Mouse (Mus musculus): Measurements from ENCODE around the gene Cdcp2. TPM values are rescaled to one million over a fixed set of nuclear protein-coding genes. Genes with fewer than 3 reads are reported as not detected.
A peak's percentile ranks its signal among the peaks of the same experiment; 100 is the strongest.
"Not testable (repeated sequence)": the region's sequence is repeated elsewhere in the genome, so short reads cannot be mapped to it uniquely, and the experiment has no call there.

Gene Cdcp2
- polyA plus RNA-seq, 1 experiment from 2014 or later = not detected

GRCm38 (mm10) chr4:107098791-107099525, 2.3 kb downstream of the Cdcp2 start:
- no peaks in the 10 kb centered on the region for H3K9me3 ChIP-seq (ENCODE audit: control insufficient read depth, low read length)
- H3K27me3 ChIP-seq (ENCODE audit: control insufficient read depth, insufficient read depth, low read length) = no peaks in the 10 kb centered on the region
- no peak for ATAC-seq (ENCODE audit: low read depth)
- H3K9ac ChIP-seq (replicated peaks; ENCODE audit: low read depth, low read length) = no peak overlapping the region
- H3K4me3 ChIP-seq (ENCODE audit: low read depth, low read length) = no peak overlapping the region
- H3K27ac ChIP-seq (ENCODE audit: low read depth, low read length) = no peak overlapping the region
- no peak overlapping the region for H3K4me2 ChIP-seq (ENCODE audit: low read depth, low read length)
- H3K36me3 ChIP-seq (ENCODE audit: control insufficient read depth, insufficient read depth, low read length) = no peaks in the 10 kb centered on the region
- 66% methylated on average over 17 of the region's 17 CpGs for WGBS
- peaks cover 10% of the 10 kb centered on the region; the same call in 1 of the 2 replicates for H3K4me1 ChIP-seq (ENCODE audit: control insufficient read depth, insufficient read depth, low read length)

- Histone ChIP-seq H3K36me3 (ENCODE audit: control insufficient read depth, insufficient read depth, low read length) (no peaks in the 10 kb centered on the region), H3K9ac (replicated peaks; ENCODE audit: low read depth, low read length) (no peak overlapping the region), H3K4me2 (ENCODE audit: low read depth, low read length) (no peak overlapping the region), H3K4me3 (ENCODE audit: low read depth, low read length) (no peak overlapping the region), H3K9me3 (ENCODE audit: control insufficient read depth, low read length) (no peaks in the 10 kb centered on the region), H3K4me1 (ENCODE audit: control insufficient read depth, insufficient read depth, low read length) (no peaks in the 10 kb centered on the region), H3K27me3 (ENCODE audit: control insufficient read depth, insufficient read depth, low read length) (no peaks in the 10 kb centered on the region), H3K27ac (ENCODE audit: low read depth, low read length) (no peak overlapping the region)
- WGBS = 79% methylated on average over 8 of the region's 8 CpGs
- no peak for ATAC-seq (ENCODE audit: low read depth)
Measured at GRCm38 (mm10) chr4:107102220-107102619, 5.5 kb downstream of the Cdcp2 start.

DNA sequence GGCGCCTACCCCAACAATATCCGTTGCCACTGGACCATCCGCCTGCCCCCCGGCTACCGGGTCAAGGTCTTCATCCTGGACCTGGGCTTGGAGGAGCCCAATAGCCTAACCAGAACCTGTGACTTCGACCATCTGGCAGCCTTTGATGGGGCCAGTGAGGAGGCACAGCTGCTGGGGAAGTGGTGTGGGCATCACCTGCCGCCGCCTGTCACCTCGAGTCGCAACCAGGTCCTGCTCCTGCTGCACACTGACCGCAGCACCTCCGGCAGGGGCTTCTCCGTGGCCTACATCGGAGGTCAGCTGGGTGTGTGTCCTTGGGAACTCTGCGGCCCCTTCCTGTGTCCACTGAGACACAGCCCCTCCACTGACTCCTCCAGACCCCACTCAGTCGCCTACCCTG, 10.1 kb downstream of the Cdcp2 start:
- no peaks in the 10 kb centered on the region for H3K27me3 ChIP-seq (ENCODE audit: control insufficient read depth, insufficient read depth, low read length)
- H3K36me3 ChIP-seq (ENCODE audit: control insufficient read depth, insufficient read depth, low read length) = no peaks in the 10 kb centered on the region
- ATAC-seq (ENCODE audit: low read depth) = no peak
- no peak overlapping the region for H3K4me3 ChIP-seq (ENCODE audit: low read depth, low read length)
- WGBS = 92% methylated on average over 16 of the region's 16 CpGs
- H3K4me2 ChIP-seq (ENCODE audit: low read depth, low read length) = no peak overlapping the region
- H3K9ac ChIP-seq (replicated peaks; ENCODE audit: low read depth, low read length) = no peak overlapping the region
- H3K9me3 ChIP-seq (ENCODE audit: control insufficient read depth, low read length) = no peaks in the 10 kb centered on the region
- 0 out of 2 replicates have a peak, but pooled peaks cover 9% of the 10 kb centered on the region for H3K4me1 ChIP-seq (ENCODE audit: control insufficient read depth, insufficient read depth, low read length)
- H3K27ac ChIP-seq (ENCODE audit: low read depth, low read length) = no peak overlapping the region

DNA sequence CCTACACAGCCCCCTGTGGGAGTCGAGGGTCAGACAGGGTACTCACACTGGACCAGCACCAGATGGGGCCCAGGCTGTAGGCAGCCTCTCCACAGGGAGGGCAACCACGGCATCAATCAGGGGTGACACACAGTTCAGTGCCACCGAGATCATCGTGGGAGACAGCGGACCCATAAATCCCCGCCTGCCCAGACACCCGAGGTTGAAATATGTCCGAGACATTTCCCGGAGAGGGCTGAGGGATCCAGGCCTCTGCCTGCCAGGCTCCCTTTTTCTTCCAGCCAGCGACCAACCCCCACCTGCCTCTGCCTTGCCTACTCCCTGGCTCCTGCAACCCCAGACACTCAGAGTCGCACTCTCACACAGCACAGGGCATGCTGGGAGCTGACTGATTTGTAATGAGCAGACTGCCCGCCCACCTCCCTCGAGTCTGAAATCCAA, 11.6 kb downstream of the Cdcp2 start:
- Histone ChIP-seq H3K9ac (replicated peaks; ENCODE audit: low read depth, low read length) (peak overlapping the region; percentile 25; the same call in 1 of the 2 replicates), H3K36me3 (ENCODE audit: control insufficient read depth, insufficient read depth, low read length) (no peaks in the 10 kb centered on the region), H3K27ac (ENCODE audit: low read depth, low read length) (peak overlapping the region; percentile 57), H3K4me3 (ENCODE audit: low read depth, low read length) (no peak overlapping the region), H3K9me3 (ENCODE audit: control insufficient read depth, low read length) (no peaks in the 10 kb centered on the region), H3K27me3 (ENCODE audit: control insufficient read depth, insufficient read depth, low read length) (no peaks in the 10 kb centered on the region), H3K4me1 (ENCODE audit: control insufficient read depth, insufficient read depth, low read length) (0 out of 2 replicates have a peak, but pooled peaks cover 9% of the 10 kb centered on the region), H3K4me2 (ENCODE audit: low read depth, low read length) (no peak overlapping the region)
- WGBS = 5% methylated on average over 13 of the region's 13 CpGs
- peak; percentile 78; the same call in 1 of the 2 replicates for ATAC-seq (ENCODE audit: low read depth)

- ATAC-seq (ENCODE audit: low read depth); H3K4me2 ChIP-seq (ENCODE audit: low read depth, low read length); H3K36me3 ChIP-seq (ENCODE audit: control insufficient read depth, insufficient read depth, low read length); H3K9me3 ChIP-seq (ENCODE audit: control insufficient read depth, low read length); H3K4me1 ChIP-seq (ENCODE audit: control insufficient read depth, insufficient read depth, low read length); H3K9ac ChIP-seq (replicated peaks; ENCODE audit: low read depth, low read length); H3K27ac ChIP-seq (ENCODE audit: low read depth, low read length); H3K4me3 ChIP-seq (ENCODE audit: low read depth, low read length); H3K27me3 ChIP-seq (ENCODE audit: control insufficient read depth, insufficient read depth, low read length): not testable (repeated sequence)
- WGBS = 93% methylated on average over 6 of the region's 6 CpGs
Measured at GRCm38 (mm10) chr4:107109181-107109580, 12.5 kb downstream of the Cdcp2 start.

GRCm38 (mm10) chr4:107114278-107114677, 17.6 kb downstream of the Cdcp2 start:
- Histone ChIP-seq H3K9ac (replicated peaks; ENCODE audit: low read depth, low read length) (no peak overlapping the region), H3K4me3 (ENCODE audit: low read depth, low read length) (no peak overlapping the region), H3K9me3 (ENCODE audit: control insufficient read depth, low read length) (no peaks in the 10 kb centered on the region), H3K36me3 (ENCODE audit: control insufficient read depth, insufficient read depth, low read length) (no peaks in the 10 kb centered on the region), H3K27me3 (ENCODE audit: control insufficient read depth, insufficient read depth, low read length) (no peaks in the 10 kb centered on the region), H3K27ac (ENCODE audit: low read depth, low read length) (no peak overlapping the region), H3K4me1 (ENCODE audit: control insufficient read depth, insufficient read depth, low read length) (no peaks in the 10 kb centered on the region), H3K4me2 (ENCODE audit: low read depth, low read length) (no peak overlapping the region)
- ATAC-seq (ENCODE audit: low read depth) = no peak
- 48% methylated on average over 8 of the region's 8 CpGs for WGBS

- no peak overlapping the region for H3K9ac ChIP-seq (replicated peaks; ENCODE audit: low read depth, low read length)
- H3K9me3 ChIP-seq (ENCODE audit: control insufficient read depth, low read length) = no peaks in the 10 kb centered on the region
- no peak for ATAC-seq (ENCODE audit: low read depth)
- peaks cover 6% of the 10 kb centered on the region; the same call in 1 of the 2 replicates for H3K4me1 ChIP-seq (ENCODE audit: control insufficient read depth, insufficient read depth, low read length)
- H3K36me3 ChIP-seq (ENCODE audit: control insufficient read depth, insufficient read depth, low read length) = no peaks in the 10 kb centered on the region
- whole genome bisulfite sequencing = 77% methylated on average over 2 of the region's 2 CpGs
- H3K27me3 ChIP-seq (ENCODE audit: control insufficient read depth, insufficient read depth, low read length) = no peaks in the 10 kb centered on the region
- no peak overlapping the region for H3K4me3 ChIP-seq (ENCODE audit: low read depth, low read length)
- no peak overlapping the region for H3K27ac ChIP-seq (ENCODE audit: low read depth, low read length)
- no peak overlapping the region for H3K4me2 ChIP-seq (ENCODE audit: low read depth, low read length)
Measured at GRCm38 (mm10) chr4:107117741-107118385, 21.2 kb downstream of the Cdcp2 start.

DNA sequence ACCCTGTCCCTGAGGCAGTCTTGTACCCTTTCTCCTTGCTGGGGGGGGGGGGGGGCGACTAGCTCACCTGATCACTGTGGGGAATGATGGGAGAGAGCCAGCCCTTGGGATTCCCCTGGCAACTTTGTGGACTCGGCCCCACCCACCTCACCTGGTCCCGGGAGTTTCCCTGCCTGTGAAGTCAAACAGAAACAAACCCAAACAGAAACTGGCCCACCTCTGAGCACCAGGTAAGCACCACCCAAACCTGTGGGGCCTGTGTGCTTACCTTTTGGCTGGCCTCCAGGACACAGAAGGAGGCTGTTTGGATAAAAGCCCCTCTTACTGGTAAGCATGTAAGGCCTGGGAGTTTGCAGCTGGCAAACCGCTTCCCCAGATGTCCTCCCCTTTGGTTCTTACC, 22.4 kb downstream of the Cdcp2 start:
- no peaks in the 10 kb centered on the region for H3K9me3 ChIP-seq (ENCODE audit: control insufficient read depth, low read length)
- WGBS = 86% methylated on average over 3 of the region's 4 CpGs
- ATAC-seq (ENCODE audit: low read depth) = no peak
- H3K4me2 ChIP-seq (ENCODE audit: low read depth, low read length) = no peak overlapping the region
- H3K4me1 ChIP-seq (ENCODE audit: control insufficient read depth, insufficient read depth, low read length) = peaks cover 6% of the 10 kb centered on the region; the same call in 1 of the 2 replicates
- no peaks in the 10 kb centered on the region for H3K36me3 ChIP-seq (ENCODE audit: control insufficient read depth, insufficient read depth, low read length)
- no peak overlapping the region for H3K9ac ChIP-seq (replicated peaks; ENCODE audit: low read depth, low read length)
- no peak overlapping the region for H3K4me3 ChIP-seq (ENCODE audit: low read depth, low read length)
- no peak overlapping the region for H3K27ac ChIP-seq (ENCODE audit: low read depth, low read length)
- no peaks in the 10 kb centered on the region for H3K27me3 ChIP-seq (ENCODE audit: control insufficient read depth, insufficient read depth, low read length)

- ATAC-seq (ENCODE audit: low read depth) = no peak
- H3K9ac ChIP-seq (replicated peaks; ENCODE audit: low read depth, low read length) = no peak overlapping the region
- no peaks in the 10 kb centered on the region for H3K27me3 ChIP-seq (ENCODE audit: control insufficient read depth, insufficient read depth, low read length)
- no peaks in the 10 kb centered on the region for H3K36me3 ChIP-seq (ENCODE audit: control insufficient read depth, insufficient read depth, low read length)
- H3K27ac ChIP-seq (ENCODE audit: low read depth, low read length) = no peak overlapping the region
- H3K4me1 ChIP-seq (ENCODE audit: control insufficient read depth, insufficient read depth, low read length) = peaks cover 6% of the 10 kb centered on the region; the same call in 1 of the 2 replicates
- H3K9me3 ChIP-seq (ENCODE audit: control insufficient read depth, low read length) = no peaks in the 10 kb centered on the region
- 96% methylated on average over 6 of the region's 6 CpGs for WGBS
- no peak overlapping the region for H3K4me2 ChIP-seq (ENCODE audit: low read depth, low read length)
- no peak overlapping the region for H3K4me3 ChIP-seq (ENCODE audit: low read depth, low read length)
Measured at GRCm38 (mm10) chr4:107120676-107121075, 24.0 kb downstream of the Cdcp2 start.
